In the genomic region with DNA sequence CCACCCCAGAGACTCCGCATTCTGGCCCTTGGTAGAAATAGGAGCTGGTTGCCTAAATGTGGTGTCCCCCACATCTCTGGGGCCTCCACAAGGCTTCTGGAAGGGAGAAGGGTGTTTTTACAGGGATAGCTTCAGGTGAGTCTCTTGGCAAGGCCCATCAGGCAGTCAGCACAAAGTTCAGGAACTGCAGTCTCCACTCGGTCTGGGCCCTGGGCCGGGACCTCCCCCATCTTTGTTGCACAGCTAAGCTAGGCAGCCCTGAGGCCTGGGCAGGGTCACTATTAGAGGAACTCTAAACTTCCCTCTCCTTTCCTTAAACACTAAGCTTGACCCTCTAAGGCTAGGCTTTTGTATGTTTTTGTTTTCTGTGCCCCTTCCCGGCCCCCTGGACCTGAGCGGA, we compare ENCODE assay signal across 10 mouse cellular contexts. TPM values are rescaled to one million over a fixed set of nuclear protein-coding genes. Genes with fewer than 3 reads are reported as not detected.
A peak's percentile ranks its signal among the peaks of the same experiment; 100 is the strongest.
DNase-seq lines count a peak whose midpoint lies in the region; ATAC-seq and TF ChIP-seq lines count a peak whose summit lies in the region.
"Had no signal": no experiment of that assay in that cellular context is flagged by ENCODE, and none has a peak within 500 bp of the region (broad histone marks: within the 10 kb centered on the region; RNA-seq: fewer than 3 reads in every experiment).

No protein-coding gene starts in this region.

- H3K27me3 ChIP-seq in ES-Bruce4 (ENCODE audit: control insufficient read depth, insufficient read depth, low read length, poor library complexity, severe bottlenecking), result no peaks in the 10 kb centered on the region
- H3K27me3 ChIP-seq in heart, embryonic 16.5 days (ENCODE audit: control insufficient read depth, insufficient read depth, low read length), result no peaks in the 10 kb centered on the region
- no peaks in the 10 kb centered on the region for H3K27me3 ChIP-seq in liver, embryonic 16.5 days (ENCODE audit: control insufficient read depth, insufficient read depth, low read depth, low read length)

- H3K27ac ChIP-seq in ES-Bruce4 (ENCODE audit: insufficient read depth, low read length), result no peak overlapping the region
- peak overlapping the region; percentile 86 for H3K27ac ChIP-seq in heart, embryonic 16.5 days (ENCODE audit: low read length)
- peak overlapping the region; percentile 82 for H3K27ac ChIP-seq in liver, embryonic 16.5 days (ENCODE audit: low read length)

- TF ChIP-seq EP300 in ES-Bruce4 (IDR thresholded peaks at IDR 0.05; ENCODE audit: insufficient read depth, low read depth, low read length), result 0 out of 2 replicates have a peak, but pooled peaks have one; percentile 8

- H3K36me3 ChIP-seq in ES-Bruce4 (ENCODE audit: control insufficient read depth, insufficient read depth, low read length, poor library complexity, severe bottlenecking), result no peaks in the 10 kb centered on the region
- no peaks in the 10 kb centered on the region for H3K36me3 ChIP-seq in heart, embryonic 16.5 days (ENCODE audit: control insufficient read depth, insufficient read depth)
- no peaks in the 10 kb centered on the region for H3K36me3 ChIP-seq in liver, embryonic 16.5 days (ENCODE audit: control insufficient read depth, insufficient read depth)

- 21% methylated on average over 5 of the region's 5 CpGs for WGBS in heart, embryonic 16.5 days
- 15% methylated on average over 5 of the region's 5 CpGs for WGBS in liver, embryonic 16.5 days (ENCODE audit: insufficient replicate concordance)

- no peak for ATAC-seq in heart, embryonic 16.5 days (replicated peaks; ENCODE audit: extremely low read depth, insufficient read depth, low FRiP score)
- ATAC-seq in liver, embryonic 16.5 days (ENCODE audit: low read depth), result no peak

- peaks cover 1% of the 10 kb centered on the region for H3K4me1 ChIP-seq in ES-Bruce4 (ENCODE audit: control insufficient read depth, insufficient read depth, low read length)
- H3K4me1 ChIP-seq in heart, embryonic 16.5 days (ENCODE audit: control insufficient read depth, insufficient read depth, low read length), result peaks cover 22% of the 10 kb centered on the region
- H3K4me1 ChIP-seq in liver, embryonic 16.5 days (ENCODE audit: control insufficient read depth, low read depth, low read length), result peaks cover 50% of the 10 kb centered on the region

- no peaks in the 10 kb centered on the region for H3K9me3 ChIP-seq in ES-Bruce4 (replicated peaks; ENCODE audit: control insufficient read depth, insufficient read depth, low read length, poor library complexity, severe bottlenecking)
- no peaks in the 10 kb centered on the region for H3K9me3 ChIP-seq in heart, embryonic 16.5 days (replicated peaks; ENCODE audit: control insufficient read depth, low read length)
- H3K9me3 ChIP-seq in liver, embryonic 16.5 days (replicated peaks; ENCODE audit: control insufficient read depth, low read length), result no peaks in the 10 kb centered on the region

- H3K9ac ChIP-seq in ES-Bruce4 (ENCODE audit: low read depth, poor library complexity, severe bottlenecking), result no peak overlapping the region
- H3K9ac ChIP-seq in heart, embryonic 16.5 days (ENCODE audit: low read length), result peak overlapping the region; percentile 80
- H3K9ac ChIP-seq in liver, embryonic 16.5 days (ENCODE audit: low read depth, low read length), result peak overlapping the region; percentile 87

- no peak for TF ChIP-seq POLR2A in ES-Bruce4 (IDR thresholded peaks at IDR 0.05; ENCODE audit: insufficient read depth, low read length)

- H3K4me2 ChIP-seq in heart, embryonic 16.5 days (ENCODE audit: low read depth, low read length), result peak overlapping the region; percentile 72
- peak overlapping the region; percentile 94 for H3K4me2 ChIP-seq in liver, embryonic 16.5 days (ENCODE audit: low read depth, low read length)

- H3K4me3 ChIP-seq in ES-Bruce4 (ENCODE audit: low read depth, low read length), result peak overlapping the region; percentile 57
- peak overlapping the region; percentile 59 for H3K4me3 ChIP-seq in heart, embryonic 16.5 days (ENCODE audit: low read length)
- peak overlapping the region; percentile 79 for H3K4me3 ChIP-seq in liver, embryonic 16.5 days (ENCODE audit: low read depth, low read length)

- TF ChIP-seq CTCF in ES-Bruce4 (IDR thresholded peaks at IDR 0.05; ENCODE audit: low read depth, low read length), result no peak

- intact Hi-C loops in heart, postnatal 25 days (cut with DNase I), result no loop called here

- DNase-seq in heart, adult 11 months, result peak; percentile 90
- no peak for DNase-seq in heart, postnatal 25 days (ENCODE audit: low spot score)
- DNase-seq in c-Kit-positive CD71-positive TER-119-positive erythroid progenitor cells, embryonic 14.5 days (ENCODE audit: low spot score), result no peak
- no peak for DNase-seq in frontal cortex, postnatal 14 days (ENCODE audit: low spot score in 2 of 2)
- DNase-seq in cerebellum, postnatal 36 days, result no peak
- DNase-seq: cerebellum, adult 2 months had no signal

RNA-seq across cellular contexts. Expression of gene Pygl, which starts 4.6 kb away (rescaled TPM):
- 1 to 10 TPM; 3.9 to 5.7 TPM for total RNA-seq in heart, postnatal 25 days (2021)
- polyA plus RNA-seq in ES-Bruce4 (2011; ENCODE audit: insufficient read depth, insufficient read length, low read depth, missing spikeins), result 3.6 and 4.8 TPM in 2 replicates
- polyA plus RNA-seq in heart, embryonic 16.5 days (2015; fragmentation: Nextera tagmentation; extraction: Ambion mirVana), result 52.9 and 54.1 TPM in 2 replicates
- 127 and 148 TPM in 2 replicates for polyA plus RNA-seq in liver, embryonic 16.5 days (2015; fragmentation: Nextera tagmentation; extraction: Ambion mirVana)
- polyA plus RNA-seq: C2C12 had no signal
